Mouse (Mus musculus) layer of hippocampus, postnatal 14 days (tissue): ENCODE results near the gene Grk5. TPM values are rescaled to one million over a fixed set of nuclear protein-coding genes. Genes with fewer than 3 reads are reported as not detected.
"Not testable (repeated sequence)": the region's sequence is repeated elsewhere in the genome, so short reads cannot be mapped to it uniquely, and the experiment has no call there.

Experiments used
- DNase-seq, 2 experiments: peaks; one replicate each; pipeline ENCODE4 v3.0.0; 2021 to 2022; ENCODE audit warnings: low spot score in 2 of 2, mixed read lengths in 1 of 2
- long read RNA-seq, 2 experiments: library from polyadenylated mRNA; stranded (forward); transcript quantifications; one replicate each; pipeline ENCODE4 v2.0.0; 2021
- total RNA-seq, 2 experiments: library from RNA; stranded (reverse); gene quantifications; 2 replicates each; pipeline ENCODE4 v1.2.3; 2021

Grk5 gene
- total RNA-seq: 1 to 10 TPM; 8.8 to 9.1 TPM
- long read RNA-seq, experiment 1, full-length matches to known transcripts: 1 of 1 reads
- long read RNA-seq, experiment 1, partial matches to known transcripts: 0 of 1 reads
- long read RNA-seq, experiment 1, other reads (novel, unspliced or antisense): 0 of 1 reads
- long read RNA-seq, experiment 2, full-length matches to known transcripts: 3 of 5 reads
- long read RNA-seq, experiment 2, partial matches to known transcripts: 2 of 5 reads
- long read RNA-seq, experiment 2, other reads (novel, unspliced or antisense): 0 of 5 reads

- peak; percentile 92 to 96 for DNase-seq
Observed at GRCm38 (mm10) chr19:60889714-60890315, at the start of gene Grk5. Gene Grk5 (plus strand): TSS chr19:60889749.

DNA sequence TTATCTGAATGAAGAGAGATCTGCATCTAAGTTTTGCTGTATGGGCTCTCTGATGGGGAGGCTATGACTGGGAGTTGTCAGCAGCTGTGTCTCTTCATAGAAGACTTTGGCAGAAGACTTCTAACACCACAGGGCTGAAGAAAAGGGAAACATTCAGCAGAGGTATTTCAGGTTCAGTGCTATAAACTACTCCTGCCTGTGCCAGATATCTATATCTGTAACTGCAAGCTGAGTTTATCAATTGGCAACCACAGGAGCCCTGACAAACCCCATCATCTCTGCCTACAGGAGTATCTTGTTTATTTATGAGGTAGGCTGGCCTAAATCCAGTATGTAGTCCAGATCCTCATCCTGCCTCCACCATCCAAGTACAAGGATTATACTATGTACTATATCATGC, 46.2 kb upstream of the Grk5 start:
- no peak for DNase-seq

DNA sequence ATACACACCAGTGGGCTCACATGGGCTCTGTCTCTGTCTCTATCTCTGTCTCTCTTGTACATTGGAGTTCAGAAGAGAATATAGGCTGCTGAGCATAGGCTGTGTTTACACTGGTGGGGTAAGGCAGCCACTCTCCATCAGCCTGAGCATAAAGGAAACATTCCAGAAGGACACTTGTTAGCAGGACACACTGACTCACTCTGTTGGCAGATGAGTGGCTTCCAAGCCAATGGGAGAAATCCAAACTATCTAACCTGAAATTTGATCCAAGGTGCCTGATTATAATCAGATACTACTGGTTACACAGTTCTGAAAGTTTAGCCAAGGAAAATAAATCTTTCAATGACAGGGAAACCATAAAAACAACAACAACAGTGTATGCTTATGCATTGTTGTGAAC, 43.8 kb upstream of the Grk5 start:
- no peak for DNase-seq

GRCm38 (mm10) chr19:60860868-60861700, 28.5 kb upstream of the Grk5 start, which contains the start of gene Sfxn4:
Gene Sfxn4 (minus strand): TSS chr19:60861479.
- DNase-seq: peak; percentile 82 to 93

GRCm38 (mm10) chr19:60866169-60866568, 23.4 kb upstream of the Grk5 start:
- not testable (repeated sequence) for DNase-seq

DNA sequence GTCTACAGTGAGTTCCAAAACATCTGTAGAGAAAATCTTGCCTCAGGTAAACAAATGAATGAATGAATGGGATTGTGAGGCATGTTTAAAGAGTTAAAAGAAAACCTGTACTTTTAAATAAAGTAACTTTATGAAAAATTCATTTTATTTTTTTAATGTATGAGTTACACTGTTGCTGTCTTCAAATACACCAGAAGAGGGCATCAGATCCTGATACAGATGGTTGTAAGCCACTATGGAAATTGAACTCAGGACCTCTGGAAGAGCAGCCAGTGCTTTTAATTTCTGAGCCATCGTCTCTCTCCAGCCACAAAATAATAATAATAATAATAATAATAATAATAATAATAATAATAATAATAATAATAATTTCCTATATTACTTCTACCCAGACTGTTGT, 19.1 kb upstream of the Grk5 start:
- DNase-seq: no peak

GRCm38 (mm10) chr19:60871366-60871765, 18.2 kb upstream of the Grk5 start:
- DNase-seq: no peak

DNA sequence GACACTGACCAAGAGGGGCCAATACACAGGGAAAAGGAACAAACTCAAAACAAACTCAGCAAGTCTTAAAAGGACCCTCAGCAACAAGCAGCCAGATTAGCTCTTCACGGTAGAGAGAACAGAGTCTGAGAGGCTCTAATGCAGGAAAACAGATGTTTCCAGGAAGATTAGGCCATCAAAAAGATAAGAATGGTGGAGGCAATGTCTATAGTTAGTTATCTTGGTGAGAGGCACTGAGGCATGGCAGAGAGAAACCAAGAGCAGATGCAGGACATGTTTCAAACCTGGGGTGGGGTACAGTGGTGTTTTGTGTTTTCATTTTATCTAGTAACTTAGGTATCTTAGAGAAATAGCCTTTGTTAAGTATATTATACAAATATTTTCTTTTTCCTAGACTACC, 17.3 kb upstream of the Grk5 start:
- no peak for DNase-seq

GRCm38 (mm10) chr19:60873501-60873900, 16.0 kb upstream of the Grk5 start:
- no peak for DNase-seq

GRCm38 (mm10) chr19:60874064-60874694, 15.4 kb upstream of the Grk5 start, which contains the start of gene Prdx3:
Gene Prdx3 (minus strand): TSS chr19:60874556.
- DNase-seq: peak; percentile 89 to 94

DNA sequence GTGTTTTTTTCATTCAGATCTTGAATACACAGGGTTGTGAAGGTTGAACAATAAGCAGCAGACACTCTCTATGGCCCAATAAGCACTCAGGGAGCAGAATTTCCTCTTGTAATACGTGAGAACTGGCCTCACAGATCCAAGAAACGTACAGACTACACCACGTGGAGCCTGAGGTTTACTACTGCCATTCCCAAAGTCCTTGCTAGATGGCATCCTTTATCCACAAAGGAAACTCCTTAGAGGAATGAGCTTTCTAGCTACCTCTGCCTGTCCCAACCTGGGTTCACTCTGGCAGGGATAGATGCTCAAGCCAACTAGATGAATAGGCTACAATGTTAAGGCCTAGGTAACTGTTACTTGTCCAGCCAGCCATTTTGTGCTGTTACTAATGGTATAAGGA, 6.4 kb upstream of the Grk5 start:
- peak in 1 of 2 experiments; percentile 37 for DNase-seq

DNA sequence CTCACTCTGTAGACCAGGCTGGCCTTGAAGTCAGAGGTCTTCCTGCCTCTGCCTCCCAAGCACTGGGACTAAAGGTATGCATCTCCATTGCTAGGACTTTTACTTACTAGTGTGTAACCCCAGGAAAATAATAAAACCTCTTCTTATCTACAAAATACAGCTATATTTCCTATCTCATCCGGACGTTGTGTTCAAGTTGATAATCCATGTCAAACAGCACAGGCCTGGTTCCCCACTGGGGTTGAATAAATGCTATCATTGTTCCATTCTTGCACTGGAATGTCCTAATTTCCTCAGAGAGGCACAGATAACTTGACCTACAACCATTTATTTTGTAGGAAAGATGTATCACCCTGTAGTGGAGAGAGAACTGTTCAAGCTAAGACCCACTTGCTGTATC, 1.9 kb upstream of the Grk5 start:
- DNase-seq: no peak

- DNase-seq: peak in 1 of 2 experiments; percentile 24
Observed at GRCm38 (mm10) chr19:60889101-60889713, 342 bp upstream of the Grk5 start.

DNA sequence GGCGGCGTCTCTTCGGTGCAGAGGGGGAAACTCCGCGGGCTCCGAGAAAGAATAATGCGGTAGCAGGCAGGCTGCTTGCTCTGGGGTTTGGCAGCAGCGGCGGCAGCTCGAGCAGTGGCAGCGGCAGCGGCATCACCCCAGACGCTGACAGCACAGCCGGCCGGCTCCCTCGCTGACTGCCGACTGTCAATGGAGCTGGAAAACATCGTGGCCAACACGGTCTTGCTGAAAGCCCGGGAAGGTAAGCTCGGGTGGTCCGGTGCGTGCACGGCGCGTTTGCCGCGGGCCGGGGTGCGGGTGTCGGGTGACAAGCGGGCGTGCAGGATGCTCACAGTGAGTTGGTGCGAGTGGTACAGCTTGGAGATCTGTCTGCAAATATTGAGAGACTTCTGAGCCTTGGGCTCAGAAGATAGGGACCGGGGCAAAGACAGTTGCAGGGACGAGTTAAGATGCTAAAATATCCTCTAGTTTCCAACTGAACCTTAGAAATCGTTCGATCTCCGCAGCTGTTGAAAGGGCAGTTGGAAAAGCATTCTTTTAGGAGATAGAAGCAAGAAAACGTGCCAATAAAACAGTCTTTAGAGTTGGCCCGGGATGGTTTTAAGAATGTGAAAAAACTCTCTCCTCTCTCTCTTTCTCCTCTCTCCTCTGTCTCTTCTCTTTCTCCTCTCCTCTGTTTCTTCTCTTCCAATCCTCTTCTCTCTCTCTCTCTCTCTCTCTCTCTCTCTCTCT, 1.0 kb downstream of the Grk5 start:
- peak in 1 of 2 experiments; percentile 69 for DNase-seq

DNA sequence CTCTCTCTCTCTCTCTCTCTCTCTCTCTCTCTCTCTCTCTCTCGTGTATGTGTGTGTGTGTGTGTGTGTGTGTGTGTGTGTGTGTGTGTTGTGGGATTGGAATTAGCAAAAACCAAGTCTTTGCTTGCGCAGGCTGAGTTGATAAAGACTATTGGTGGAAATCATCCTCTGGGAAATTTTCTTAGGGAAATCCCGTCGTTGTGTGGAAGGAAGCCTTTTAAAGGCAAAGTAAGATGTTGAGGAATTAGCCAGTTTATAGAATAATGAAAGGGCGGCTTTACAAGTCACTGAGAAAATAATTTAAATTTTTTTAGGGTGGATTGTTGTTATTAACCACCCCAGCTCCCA, 1.5 kb downstream of the Grk5 start:
- DNase-seq: peak in 1 of 2 experiments; percentile 18

- peak; percentile 33 to 51 for DNase-seq
Observed at GRCm38 (mm10) chr19:60891934-60892547, 2.5 kb downstream of the Grk5 start.

DNA sequence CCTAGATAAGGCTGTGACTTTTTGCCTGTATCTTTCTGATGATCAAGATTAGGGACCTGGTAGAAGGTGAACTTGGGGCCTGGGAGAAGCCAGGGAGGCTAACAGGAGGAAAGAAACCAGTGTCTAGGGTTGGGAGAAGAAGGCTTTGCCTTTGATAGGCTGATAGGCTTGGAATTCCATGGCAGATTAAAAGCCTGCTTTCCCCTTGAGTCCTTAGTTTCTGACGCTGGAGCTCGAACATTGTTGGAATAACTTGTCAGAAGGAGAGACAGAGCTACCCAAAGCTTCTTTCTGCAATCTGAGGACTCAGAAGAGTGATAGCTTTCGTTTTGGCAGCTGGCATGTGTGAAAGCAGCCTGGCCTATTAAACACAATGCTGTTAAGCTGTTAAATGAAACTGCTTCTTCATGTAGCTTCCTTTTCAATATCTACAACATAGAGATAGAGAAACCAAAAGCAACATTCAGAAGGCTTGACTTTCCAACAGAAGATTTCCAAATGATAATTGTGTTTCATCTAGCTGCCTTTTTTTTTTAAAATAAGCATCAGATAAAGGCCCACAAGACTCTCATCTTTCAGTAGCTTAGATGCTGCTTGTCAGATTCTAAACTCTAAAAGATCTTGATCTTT, 5.8 kb downstream of the Grk5 start:
- DNase-seq: no peak

- no peak for DNase-seq
Observed at GRCm38 (mm10) chr19:60903139-60903538, 13.6 kb downstream of the Grk5 start.

- no peak for DNase-seq
Observed at GRCm38 (mm10) chr19:60903971-60904370, 14.4 kb downstream of the Grk5 start.
